Mouse (Mus musculus): ENCODE results near the gene Nxpe5.
"Not testable (repeated sequence)": the region's sequence is repeated elsewhere in the genome, so short reads cannot be mapped to it uniquely, and the experiment has no call there.

Gene Nxpe5

DNA sequence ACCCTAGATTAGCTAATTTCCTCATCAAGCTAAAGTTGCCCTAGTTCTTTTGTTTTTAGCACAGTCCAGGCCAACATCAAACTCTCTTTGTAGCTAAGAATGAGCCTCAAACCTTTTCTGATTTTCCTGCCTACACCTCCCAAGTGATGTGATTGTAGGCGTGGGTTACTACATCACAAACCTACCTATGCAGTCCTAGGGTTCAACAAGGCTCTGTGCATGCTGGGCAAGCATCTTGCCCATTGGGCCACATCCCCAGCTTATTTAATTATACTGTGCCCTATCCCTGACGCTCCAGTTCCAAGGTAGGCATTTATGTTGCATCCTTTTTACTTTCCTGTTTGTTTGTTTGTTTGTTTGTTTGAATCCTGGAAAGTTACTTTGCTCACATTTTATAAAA, at the start of gene Nxpe5:
Nxpe5 (plus strand) TSS at position 199 of the 400 bp plus-strand sequence.
- DNase-seq (ENCODE audit: low read depth in 1 of 2, low spot score in 2 of 2): no peak

DNA sequence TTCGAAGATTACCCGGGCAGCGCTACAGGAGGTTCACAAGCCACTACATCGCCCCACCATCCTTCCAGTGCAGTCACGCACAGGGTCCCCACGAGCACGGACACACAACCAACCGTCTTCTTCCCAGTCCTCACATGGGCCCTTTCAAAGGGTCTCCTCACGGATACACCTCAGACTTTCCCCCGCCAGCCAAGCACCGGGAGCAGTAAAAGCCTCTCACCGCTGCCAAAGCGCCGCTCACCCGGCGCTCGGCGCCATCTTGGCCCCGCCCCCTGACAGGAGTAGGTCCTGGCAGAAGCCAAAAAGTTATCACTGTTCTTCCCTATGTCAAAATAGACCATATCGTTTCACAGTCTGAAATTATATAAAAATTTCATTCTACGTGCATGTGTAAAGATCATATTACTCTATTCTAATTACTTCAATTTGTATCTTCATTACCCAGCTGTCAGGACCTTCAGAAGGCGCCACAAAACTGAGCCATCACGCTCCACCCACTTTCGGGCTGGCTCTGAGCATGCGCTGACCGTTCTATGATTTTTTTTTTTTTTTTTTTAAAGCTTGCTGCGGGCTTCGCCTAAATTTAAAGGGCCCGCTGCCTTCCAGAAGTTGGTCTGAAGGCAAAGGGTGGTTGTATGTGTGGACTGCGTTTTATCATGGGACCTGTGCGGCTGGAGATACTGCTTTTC, 38.6 kb upstream of the Nxpe5 start, which contains the start of the genes Taf6 and Cnpy4:
Taf6 (minus strand) TSS at position 502 of the 689 bp plus-strand sequence.
Cnpy4 (plus strand) TSS at position 536 of the 689 bp plus-strand sequence.
- peak; percentile 51 to 75 for DNase-seq (ENCODE audit: low read depth in 1 of 2, low spot score in 2 of 2)

GRCm38 (mm10) chr5:138187661-138188306, 37.9 kb upstream of the Nxpe5 start:
- peak in 1 of 2 experiments; percentile 39 for DNase-seq (ENCODE audit: low read depth in 1 of 2, low spot score in 2 of 2)

DNA sequence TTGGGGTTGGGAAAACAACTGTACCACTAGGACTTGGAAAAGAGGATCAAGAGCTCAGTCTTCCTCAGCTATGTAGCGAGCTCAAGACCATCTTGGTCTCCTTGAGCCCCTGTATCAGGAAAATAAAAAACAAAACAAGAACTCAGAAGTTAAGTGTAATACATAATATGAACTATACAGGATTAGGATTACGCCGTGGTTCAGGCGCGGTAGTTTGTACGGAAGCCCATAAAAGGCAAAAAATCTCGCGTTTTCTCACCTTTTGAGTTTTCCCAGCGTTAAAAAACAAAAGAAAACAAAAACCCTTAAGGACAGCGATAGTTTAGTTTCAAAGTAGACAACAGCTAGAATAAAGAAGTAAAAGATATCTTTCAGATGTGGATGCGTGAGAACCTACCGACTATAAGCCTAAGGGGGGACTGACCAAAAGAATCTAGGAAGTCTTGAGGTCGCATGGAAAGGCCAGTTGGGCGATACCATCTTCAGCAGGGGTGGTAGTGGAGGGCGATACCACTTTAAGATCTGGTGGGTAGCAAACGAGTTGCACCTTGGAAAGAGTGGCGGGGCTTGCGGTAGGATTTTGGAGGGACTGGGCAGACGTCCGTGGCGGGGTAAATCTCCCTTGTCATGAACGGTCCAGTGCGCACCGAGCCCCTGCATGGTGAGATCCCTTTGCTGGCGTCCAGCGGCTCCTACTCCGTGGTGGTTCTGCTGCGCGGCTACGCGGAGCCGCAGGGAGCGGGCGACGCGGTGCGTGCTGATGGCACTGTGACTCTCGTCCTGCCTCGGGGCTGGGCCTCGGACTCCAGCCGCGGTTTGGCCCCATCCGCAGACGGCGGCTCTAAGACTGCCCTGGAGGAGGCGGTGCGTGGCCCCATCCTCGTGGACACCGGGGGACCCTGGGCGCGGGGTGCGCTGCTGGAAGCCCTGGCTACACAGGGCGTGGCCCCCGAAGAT, 31.6 kb upstream of the Nxpe5 start, which contains the start of gene Mblac1:
Mblac1 (plus strand) TSS at position 544 of the 957 bp plus-strand sequence.
- DNase-seq (ENCODE audit: low read depth in 1 of 2, low spot score in 2 of 2): peak; percentile 50 to 64

- DNase-seq (ENCODE audit: low read depth in 1 of 2, low spot score in 2 of 2): no peak
These were observed 30.8 kb upstream of the Nxpe5 start for GRCm38 (mm10) chr5:138194755-138195345.

DNA sequence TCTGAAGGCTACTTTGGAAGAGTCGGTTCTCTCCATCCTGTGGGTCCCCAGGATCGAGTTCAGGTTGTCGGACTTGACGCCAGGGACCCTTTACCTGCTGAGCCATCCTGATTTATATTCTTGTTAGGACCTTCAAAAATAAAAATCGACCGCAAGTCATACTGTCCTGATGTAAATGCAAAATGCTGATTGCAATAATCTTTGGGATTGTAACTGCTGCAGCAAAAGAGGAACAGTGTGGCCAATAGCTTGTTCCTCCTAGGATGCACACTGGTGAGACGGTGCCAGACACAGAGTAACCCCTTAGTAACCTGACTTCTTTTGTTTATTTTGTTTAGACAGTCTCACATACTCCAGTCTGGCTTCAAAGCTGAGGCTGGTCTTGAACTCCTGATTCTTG, 30.2 kb upstream of the Nxpe5 start:
- no peak for DNase-seq (ENCODE audit: low read depth in 1 of 2, low spot score in 2 of 2)

DNA sequence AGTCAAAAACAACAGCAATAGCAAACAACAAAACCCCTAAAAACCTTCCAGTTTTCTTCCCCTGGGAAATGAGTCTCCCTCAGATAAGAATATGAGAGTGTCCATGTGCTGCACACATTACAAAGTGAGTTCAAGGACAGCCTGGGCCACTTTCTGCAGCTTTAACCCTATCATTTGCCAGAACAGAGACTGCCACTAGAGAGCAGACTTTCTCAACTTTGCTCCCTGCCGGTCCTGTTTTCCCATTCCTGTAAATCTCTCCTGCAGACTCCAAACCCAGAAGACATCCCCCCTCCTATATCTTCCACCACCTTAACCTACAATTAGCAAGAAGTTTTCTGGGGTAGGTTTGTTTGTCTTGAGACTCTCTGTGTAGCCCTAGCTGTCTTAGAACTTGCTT, 26.1 kb upstream of the Nxpe5 start:
- no peak for DNase-seq (ENCODE audit: low read depth in 1 of 2, low spot score in 2 of 2)

DNA sequence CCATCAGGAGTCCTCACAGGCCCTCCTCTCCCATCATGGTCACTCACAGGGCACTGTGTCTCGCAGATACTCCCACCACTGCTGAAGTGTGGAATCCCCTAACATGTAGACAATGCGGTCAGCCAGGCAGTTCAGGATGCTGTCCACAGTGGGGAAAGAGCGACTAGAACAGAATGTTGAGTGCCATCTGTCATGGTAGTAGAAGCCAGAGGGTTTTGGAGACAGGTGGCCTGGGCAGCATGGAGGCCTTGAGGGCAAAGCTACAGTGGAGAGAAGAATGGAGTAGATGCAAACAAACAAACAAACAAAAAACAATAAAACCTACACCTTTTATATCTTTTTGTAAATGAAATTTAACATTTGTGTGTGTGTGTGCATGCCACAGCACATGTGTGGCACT, 23.6 kb upstream of the Nxpe5 start:
- no peak for DNase-seq (ENCODE audit: low read depth in 1 of 2, low spot score in 2 of 2)

DNA sequence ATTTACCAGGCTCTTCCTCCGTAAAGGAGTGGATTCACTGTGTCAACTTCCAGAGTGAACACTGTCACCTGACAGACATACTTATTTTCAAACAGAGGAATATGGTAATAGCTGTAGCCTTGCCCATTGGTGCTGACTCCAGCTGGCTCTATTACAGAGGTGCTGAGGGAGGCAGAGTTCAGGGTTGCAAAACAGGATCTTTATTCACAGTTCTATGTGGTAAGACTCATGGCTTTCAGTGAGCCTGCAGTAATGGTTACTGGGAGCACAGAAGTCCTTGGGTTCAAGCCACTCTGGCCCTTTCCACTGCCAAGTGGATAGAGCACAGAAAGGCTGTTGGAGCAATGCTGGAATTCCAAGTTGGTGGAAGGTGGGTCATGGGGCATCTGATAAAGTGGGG, 18.4 kb upstream of the Nxpe5 start:
- no peak for DNase-seq (ENCODE audit: low read depth in 1 of 2, low spot score in 2 of 2)

- DNase-seq (ENCODE audit: low read depth in 1 of 2, low spot score in 2 of 2): no peak
These were observed 17.8 kb upstream of the Nxpe5 start for GRCm38 (mm10) chr5:138207873-138208272.

DNA sequence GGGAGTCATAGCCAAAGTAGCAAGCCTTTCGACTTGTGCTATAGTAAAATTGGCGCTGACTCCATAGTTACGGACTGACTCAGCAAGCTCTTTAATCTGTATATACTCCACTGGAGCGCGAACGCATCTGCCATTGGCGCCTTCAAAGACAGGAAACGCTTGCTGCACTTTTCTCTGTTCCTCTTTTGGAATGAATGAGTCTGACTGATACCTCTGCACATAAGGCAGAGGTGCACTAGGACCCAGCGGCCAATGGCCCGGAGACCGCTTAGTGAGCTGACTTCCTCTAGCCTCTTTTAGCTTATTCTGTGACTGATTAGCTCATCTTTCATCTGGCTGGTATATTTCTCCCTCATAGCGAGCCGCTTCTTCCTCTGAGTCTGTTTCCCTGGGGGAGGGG, 9.1 kb upstream of the Nxpe5 start:
- not testable (repeated sequence) for DNase-seq (ENCODE audit: low read depth in 1 of 2, low spot score in 2 of 2)

- no peak for DNase-seq (ENCODE audit: low read depth in 1 of 2, low spot score in 2 of 2)
These were observed 5.8 kb upstream of the Nxpe5 start for GRCm38 (mm10) chr5:138219864-138220263.

DNA sequence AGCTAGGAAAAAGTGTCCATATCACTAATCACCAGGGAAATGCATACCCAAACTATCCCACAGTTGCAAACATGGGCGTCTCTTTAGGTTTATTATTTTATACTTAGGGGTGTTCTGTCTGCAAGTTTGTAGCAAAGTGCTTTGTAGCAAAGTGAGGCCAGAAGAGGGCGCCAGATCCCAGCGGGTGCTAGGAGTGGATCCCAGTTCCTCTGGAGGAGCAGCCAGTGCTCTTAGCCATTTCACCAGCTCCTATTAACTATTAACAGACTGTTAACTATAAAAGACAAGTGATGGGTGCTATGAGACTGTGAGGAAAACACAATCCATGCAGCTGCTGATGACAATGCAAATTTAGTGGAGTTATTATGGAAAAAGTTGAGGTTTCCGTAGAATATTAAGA, 3.6 kb upstream of the Nxpe5 start:
- peak; percentile 61 to 85 for DNase-seq (ENCODE audit: low read depth in 1 of 2, low spot score in 2 of 2)

DNA sequence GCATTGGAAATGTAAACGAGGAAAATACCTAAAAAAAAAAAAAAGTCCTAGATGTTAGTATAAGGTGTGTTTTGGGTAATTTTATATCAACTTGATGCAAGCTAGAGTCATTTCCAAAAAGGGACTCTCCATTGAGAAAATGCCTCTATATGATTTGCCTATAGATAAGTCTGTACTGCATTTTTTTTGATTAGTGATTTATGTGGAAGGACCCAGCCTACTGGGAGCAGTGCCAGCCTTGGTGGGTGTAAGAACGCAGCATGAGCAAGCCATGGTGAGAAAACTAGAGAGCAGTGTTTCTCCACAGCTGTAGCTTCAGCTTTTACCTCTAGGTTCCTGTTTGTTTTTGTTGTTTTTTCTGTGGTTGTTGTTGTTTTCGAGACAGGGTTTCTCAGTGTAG, 2.4 kb upstream of the Nxpe5 start:
- DNase-seq (ENCODE audit: low read depth in 1 of 2, low spot score in 2 of 2): no peak

GRCm38 (mm10) chr5:138226491-138226890, 793 bp downstream of the Nxpe5 start:
- no peak for DNase-seq (ENCODE audit: low read depth in 1 of 2, low spot score in 2 of 2)

- no peak for DNase-seq (ENCODE audit: low read depth in 1 of 2, low spot score in 2 of 2)
These were observed 1.7 kb downstream of the Nxpe5 start for GRCm38 (mm10) chr5:138227367-138227766.

- DNase-seq (ENCODE audit: low read depth in 1 of 2, low spot score in 2 of 2): no peak
These were observed 2.3 kb downstream of the Nxpe5 start for GRCm38 (mm10) chr5:138228026-138228425.

GRCm38 (mm10) chr5:138229511-138229910, 3.8 kb downstream of the Nxpe5 start:
- DNase-seq (ENCODE audit: low read depth in 1 of 2, low spot score in 2 of 2): no peak

GRCm38 (mm10) chr5:138233778-138234177, 8.1 kb downstream of the Nxpe5 start:
- no peak for DNase-seq (ENCODE audit: low read depth in 1 of 2, low spot score in 2 of 2)

GRCm38 (mm10) chr5:138234224-138234623, 8.5 kb downstream of the Nxpe5 start:
- DNase-seq (ENCODE audit: low read depth in 1 of 2, low spot score in 2 of 2): no peak

DNA sequence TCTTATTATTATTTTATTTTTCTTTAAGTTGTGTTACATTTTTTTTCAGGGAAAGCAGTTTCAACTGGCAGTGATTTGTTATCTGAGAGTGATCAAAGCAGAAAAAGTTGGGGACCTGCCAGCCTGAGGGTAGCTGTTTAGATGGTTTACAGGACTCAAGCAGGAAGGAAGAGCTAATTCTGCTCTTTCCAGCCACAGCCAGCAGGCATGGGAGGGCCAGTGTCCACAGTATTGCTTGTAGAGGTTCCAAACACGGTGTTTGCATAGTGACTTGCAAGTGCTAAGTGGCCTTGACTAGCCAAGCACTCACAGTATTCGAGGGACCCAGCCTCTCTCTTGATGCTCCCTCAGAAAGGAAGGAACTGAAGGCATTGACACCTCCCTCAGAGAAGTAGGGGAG, 15.8 kb downstream of the Nxpe5 start:
- DNase-seq (ENCODE audit: low read depth in 1 of 2, low spot score in 2 of 2): no peak
